Mouse (Mus musculus): ENCODE data around the gene Nxf7. TPM values are rescaled to one million over a fixed set of nuclear protein-coding genes. Genes with fewer than 3 reads are reported as not detected.

Nxf7 gene
- 0.32 TPM for polyA plus RNA-seq (2015; fragmentation: Illumina TruSeq; extraction: RNeasy Lipid Tissue Mini Kit (QIAGEN cat#74804); ENCODE audit: insufficient read depth, low replicate concordance)

GRCm38 (mm10) chrX:135598677-135599076 is at the start of gene Nxf7:
Gene Nxf7, minus strand, starts transcription at chrX:135598777.

GRCm38 (mm10) chrX:135627605-135628004 is 29.0 kb upstream of the Nxf7 start, which contains the start of gene Prame:
Gene Prame, minus strand, starts transcription at chrX:135627705.

Other genes with a start within 250 kb of the Nxf7 start
- not detected for gene Gm5128, start 225.5 kb downstream of the Nxf7 start, polyA plus RNA-seq (2015; fragmentation: Illumina TruSeq; extraction: RNeasy Lipid Tissue Mini Kit (QIAGEN cat#74804); ENCODE audit: insufficient read depth, low replicate concordance)
- gene Gm7903, start 164.9 kb downstream of the Nxf7 start, polyA plus RNA-seq (2015; fragmentation: Illumina TruSeq; extraction: RNeasy Lipid Tissue Mini Kit (QIAGEN cat#74804); ENCODE audit: insufficient read depth, low replicate concordance), result not detected
- not detected for gene AV320801, start 104.2 kb downstream of the Nxf7 start, polyA plus RNA-seq (2015; fragmentation: Illumina TruSeq; extraction: RNeasy Lipid Tissue Mini Kit (QIAGEN cat#74804); ENCODE audit: insufficient read depth, low replicate concordance)
- not detected for gene Prame, start 28.9 kb upstream of the Nxf7 start, polyA plus RNA-seq (2015; fragmentation: Illumina TruSeq; extraction: RNeasy Lipid Tissue Mini Kit (QIAGEN cat#74804); ENCODE audit: insufficient read depth, low replicate concordance)
- gene Tcp11x2, start 95.0 kb upstream of the Nxf7 start, polyA plus RNA-seq (2015; fragmentation: Illumina TruSeq; extraction: RNeasy Lipid Tissue Mini Kit (QIAGEN cat#74804); ENCODE audit: insufficient read depth, low replicate concordance), result not detected
- not detected for gene Tmsb15a, start 126.5 kb upstream of the Nxf7 start, polyA plus RNA-seq (2015; fragmentation: Illumina TruSeq; extraction: RNeasy Lipid Tissue Mini Kit (QIAGEN cat#74804); ENCODE audit: insufficient read depth, low replicate concordance)
- 19.6 TPM for gene Armcx5, start 144.0 kb upstream of the Nxf7 start, polyA plus RNA-seq (2015; fragmentation: Illumina TruSeq; extraction: RNeasy Lipid Tissue Mini Kit (QIAGEN cat#74804); ENCODE audit: insufficient read depth, low replicate concordance)
- 59.5 TPM for gene Gprasp1, start 144.0 kb upstream of the Nxf7 start, polyA plus RNA-seq (2015; fragmentation: Illumina TruSeq; extraction: RNeasy Lipid Tissue Mini Kit (QIAGEN cat#74804); ENCODE audit: insufficient read depth, low replicate concordance)
- 17.4 TPM for gene Bhlhb9, start 198.8 kb upstream of the Nxf7 start, polyA plus RNA-seq (2015; fragmentation: Illumina TruSeq; extraction: RNeasy Lipid Tissue Mini Kit (QIAGEN cat#74804); ENCODE audit: insufficient read depth, low replicate concordance)
- gene Gprasp2, start 240.3 kb upstream of the Nxf7 start, polyA plus RNA-seq (2015; fragmentation: Illumina TruSeq; extraction: RNeasy Lipid Tissue Mini Kit (QIAGEN cat#74804); ENCODE audit: insufficient read depth, low replicate concordance), result 7.5 TPM

Measured in spleen, adult 10 weeks (tissue).